Mouse (Mus musculus) embryonic fibroblast, embryonic 13.5 days (primary cell): ENCODE measurements around the gene Pou6f1.

ENCODE experiments used
- CTCF ChIP-seq: IDR thresholded peaks from 2 replicates; pipeline ENCODE4 v1.5.1; 2011; ENCODE audit warnings: mild to moderate bottlenecking, control low read depth, low read length, moderate library complexity, borderline replicate concordance; ENCODE audit not compliant: insufficient read depth
- POLR2A ChIP-seq: IDR thresholded peaks from 2 replicates; pipeline ENCODE4 v1.6.1; 2011; ENCODE audit warnings: low read depth, mild to moderate bottlenecking, control low read depth, low read length, moderate library complexity

DNA sequence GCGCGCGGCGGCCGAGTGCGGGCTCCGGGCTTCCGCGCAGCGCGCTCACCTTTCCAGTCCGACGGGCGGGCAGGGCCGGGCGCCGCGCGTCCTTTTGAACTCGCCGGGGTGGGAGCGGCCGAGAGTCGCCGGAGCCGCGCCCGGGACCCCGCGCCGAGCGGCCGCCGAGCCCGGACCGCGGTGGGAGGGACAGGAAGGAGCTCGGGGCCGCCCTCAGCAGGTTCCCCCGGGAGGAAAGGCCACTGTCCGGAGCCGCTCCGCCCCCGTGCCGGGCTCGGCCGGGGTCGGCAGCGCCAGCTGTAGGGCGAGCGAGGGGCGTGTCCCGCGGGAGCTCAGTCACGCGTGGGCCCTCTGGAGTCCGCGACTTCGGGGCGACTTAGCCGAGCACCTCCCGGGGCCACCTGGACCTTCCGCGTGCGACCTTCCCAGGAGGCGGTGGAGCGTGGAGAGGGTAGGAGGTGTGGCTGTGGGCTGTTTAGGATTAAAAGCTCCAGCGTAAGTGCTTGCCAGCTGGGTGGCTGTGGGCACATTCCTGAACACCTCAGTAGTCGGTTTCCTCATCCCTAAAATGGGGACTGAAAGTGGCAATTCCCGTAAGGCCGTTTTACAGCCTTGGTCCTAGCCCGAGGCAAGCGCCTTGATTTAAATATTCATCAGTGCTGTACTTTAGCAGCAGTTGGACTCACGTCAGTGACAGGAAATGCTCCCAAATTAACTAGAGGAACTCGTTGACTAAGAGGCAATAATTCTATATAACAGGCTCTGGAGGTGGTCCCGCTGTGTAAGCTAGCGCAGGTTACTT, 37.1 kb upstream of the Pou6f1 start, which contains the start of gene Smagp:
- no peak for TF ChIP-seq CTCF
- no peak for TF ChIP-seq POLR2A
